Mouse (Mus musculus) cerebellum, postnatal 10 days (tissue): ENCODE data around the gene Nisch.

Source experiments
- DNase-seq, 2 experiments: peaks; one replicate each; pipeline ENCODE4 v3.0.0; 2021; ENCODE audit warnings: mixed read lengths in 2 of 2

Nisch gene

DNA sequence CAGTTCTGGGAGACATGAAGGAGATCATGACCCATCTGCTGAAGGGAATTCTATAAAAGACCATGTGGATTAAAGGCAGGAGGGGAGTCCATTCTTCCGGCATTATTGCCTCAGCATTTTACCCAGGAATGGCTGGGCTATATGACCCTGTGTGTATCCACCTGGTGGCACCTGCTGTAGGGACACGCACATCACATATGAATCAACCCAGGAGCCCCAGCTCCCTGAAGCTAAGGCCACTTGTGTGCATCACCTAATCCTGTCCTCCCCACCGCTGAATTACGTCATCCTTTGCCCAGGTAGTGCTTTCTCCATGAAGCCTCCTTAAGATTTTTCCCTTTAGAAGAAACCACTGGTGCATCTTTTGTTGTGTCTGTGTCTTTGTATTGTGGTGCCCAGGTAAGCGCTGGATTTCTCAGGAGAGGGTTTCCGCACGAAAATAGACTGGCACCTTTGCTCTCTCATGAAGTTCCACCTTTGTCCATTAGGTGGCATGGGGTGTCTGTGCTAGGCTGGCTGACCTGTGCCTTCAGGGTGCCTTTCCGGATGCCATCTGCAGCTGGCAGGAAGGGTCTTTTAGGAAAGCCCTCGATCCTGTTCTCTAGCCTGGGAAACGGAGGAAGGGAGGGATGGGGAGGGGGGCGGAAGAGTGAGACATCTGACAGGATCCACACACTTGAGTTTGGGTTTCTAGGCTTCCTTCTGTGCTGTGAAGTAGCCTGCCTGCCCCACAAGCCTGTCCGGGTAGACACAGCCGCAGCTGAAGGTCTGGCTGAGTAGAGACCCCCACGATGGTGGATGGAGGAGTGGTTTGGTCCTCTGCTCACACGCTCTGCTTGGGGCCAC is 1.4 kb downstream of the Nisch start:
- DNase-seq: peak; percentile 91 to 94

DNA sequence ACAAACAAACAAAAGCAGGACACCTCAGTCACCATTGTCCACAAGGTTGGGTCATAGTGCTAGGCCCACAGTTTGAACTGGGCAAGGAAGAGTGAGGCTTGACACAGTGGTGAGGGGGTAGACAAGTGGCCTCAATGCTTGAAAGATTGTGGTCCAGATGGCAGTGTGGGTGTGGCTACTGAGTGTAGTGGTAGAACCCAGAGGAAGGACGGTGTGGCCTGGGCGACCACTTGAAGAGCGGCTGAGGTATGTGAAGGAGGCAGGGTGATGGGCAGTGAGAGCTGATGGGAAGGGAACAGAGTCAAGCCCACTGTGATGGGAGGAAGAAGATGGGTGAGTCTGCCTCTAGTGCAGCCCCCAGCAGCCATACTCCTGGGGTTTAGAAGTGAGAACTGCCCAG is 2.1 kb downstream of the Nisch start:
- DNase-seq: no peak

DNA sequence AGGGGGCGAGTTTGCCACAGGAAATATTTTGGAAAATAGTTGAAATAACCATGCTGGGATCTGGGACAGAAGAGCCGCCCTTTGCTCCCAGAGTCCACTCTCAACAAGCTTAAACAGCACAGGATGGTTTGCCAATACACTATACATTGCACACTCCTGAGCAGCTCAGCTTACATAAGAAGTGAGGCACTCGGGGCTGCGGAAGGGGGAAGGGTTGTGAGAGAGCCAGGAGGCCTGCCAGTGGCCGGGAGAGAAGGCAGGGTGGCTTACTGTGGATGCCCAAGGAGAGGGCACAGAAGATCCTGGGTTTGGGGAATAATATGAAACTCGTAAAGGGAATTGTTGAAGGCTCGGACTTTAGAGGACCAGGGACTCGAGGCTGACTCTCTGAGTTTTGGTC is 2.9 kb downstream of the Nisch start:
- DNase-seq: no peak

DNA sequence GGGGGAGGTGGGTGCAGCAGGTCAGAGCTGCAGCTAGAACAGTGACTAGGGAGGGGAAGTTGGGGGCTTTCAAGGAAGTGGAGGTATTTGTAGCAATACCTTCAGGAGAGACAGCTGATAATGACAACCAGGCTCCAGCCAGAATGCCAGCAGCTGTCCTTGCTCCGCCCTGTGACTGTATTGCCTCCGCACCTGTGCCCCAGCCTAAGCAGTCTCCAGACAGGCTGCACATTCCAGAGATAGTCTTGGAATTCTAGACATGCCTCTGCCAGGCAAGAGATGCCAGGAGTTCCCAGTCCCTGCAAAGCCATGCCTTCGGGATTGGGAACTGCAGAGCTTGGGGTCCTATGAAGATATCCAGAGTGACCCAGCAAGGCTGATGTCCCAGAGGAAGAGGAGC is 4.2 kb downstream of the Nisch start:
- no peak for DNase-seq

DNA sequence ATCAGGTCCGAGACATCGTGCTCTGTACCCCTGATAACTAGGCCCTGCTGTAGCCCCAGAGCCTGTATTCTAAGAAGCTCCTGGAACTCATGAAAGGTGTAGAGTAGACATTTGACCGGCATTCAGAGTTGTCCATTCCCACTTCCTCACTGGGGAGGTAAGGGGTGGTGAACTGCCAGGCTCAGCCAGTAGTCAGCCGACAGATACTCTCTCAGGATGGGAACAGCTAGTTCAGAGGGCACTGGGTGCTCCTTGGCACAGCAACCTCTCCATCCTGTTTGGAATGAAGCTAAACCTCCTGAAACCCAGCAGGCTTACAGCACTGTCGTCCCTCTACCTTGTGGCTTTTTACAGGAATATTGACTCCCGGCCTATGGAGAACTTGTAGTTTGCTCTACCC is 4.9 kb downstream of the Nisch start:
- DNase-seq: no peak

DNA sequence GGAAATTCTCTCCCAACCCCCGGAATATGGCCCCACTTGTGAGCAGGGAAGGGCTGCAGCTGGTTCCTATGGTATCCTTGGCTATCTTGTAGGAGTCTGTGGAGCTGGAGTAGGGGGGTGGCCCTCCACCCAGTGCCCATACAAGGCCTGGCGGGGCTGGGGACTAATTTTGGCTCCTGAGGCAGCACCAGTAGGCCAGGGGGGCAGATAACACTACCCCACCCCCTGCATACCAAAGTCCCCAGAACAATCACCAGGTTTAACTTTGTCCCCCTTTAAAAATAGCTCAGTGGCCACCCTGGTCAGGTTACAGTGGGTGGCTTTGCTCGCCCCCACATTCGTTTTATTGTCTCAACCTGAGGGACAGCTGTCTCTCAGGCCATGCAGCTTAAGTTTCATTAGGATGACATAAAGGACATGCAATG is 7.6 kb downstream of the Nisch start:
- DNase-seq: no peak

DNA sequence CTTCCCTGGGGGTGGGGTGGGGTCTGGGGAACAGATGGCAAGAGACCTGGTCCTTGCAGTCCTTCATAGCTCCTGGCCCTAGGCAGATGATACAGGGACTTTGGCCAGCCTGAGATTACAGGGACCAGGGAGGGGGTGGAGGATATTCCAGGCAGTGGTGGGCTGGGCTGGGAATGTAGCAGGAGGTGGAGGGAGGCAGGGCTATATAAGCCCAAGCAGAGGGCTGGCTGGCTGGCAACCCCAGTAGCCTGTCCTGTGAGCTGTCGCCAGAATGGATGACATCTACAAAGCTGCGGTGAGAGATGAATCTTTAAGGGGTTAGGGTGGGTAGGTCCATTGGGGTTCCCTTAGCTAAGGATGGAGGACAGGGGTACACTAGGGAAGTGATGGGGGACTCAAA is 8.7 kb downstream of the Nisch start, which contains the start of gene Tnnc1:
Tnnc1 (plus strand) TSS at position 229 of the 400 bp plus-strand sequence.
- peak in 1 of 2 experiments; percentile 32 for DNase-seq

DNA sequence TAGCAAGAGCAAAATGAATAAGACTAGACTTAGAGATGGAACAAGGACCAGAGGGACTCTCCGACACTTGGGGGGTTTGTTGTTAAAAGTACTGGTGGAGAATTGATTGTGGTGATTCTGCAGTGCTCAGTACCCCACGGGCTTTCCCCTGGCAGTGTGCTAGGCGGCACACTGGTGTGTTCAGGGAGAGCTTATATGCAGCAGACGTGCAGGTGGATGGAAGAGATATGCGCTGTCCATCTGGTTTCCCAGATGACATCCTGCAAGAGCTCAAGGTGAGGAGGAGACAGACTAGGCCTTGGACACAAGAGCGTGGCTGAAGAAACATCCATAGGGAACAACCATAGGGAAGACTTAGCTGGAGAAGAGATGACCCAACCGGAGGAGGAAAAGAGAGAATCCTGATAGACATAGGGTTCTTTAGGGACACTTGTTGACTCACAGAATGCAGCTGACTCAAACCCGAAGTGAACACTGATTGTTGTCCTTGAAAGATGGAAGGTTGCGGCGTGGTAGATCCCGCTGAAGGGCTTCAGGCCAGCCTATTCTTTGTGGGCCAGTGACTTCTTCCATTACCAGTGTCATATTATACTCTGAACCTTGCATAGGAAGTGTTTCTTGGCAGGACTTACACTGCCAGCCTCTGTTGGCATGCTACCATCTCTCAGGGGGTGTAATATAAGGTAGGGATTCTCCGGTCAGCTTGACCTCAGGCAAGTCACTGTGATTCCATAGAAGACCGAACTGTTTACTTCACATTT is 9.5 kb downstream of the Nisch start:
- DNase-seq: peak; percentile 41 to 52

DNA sequence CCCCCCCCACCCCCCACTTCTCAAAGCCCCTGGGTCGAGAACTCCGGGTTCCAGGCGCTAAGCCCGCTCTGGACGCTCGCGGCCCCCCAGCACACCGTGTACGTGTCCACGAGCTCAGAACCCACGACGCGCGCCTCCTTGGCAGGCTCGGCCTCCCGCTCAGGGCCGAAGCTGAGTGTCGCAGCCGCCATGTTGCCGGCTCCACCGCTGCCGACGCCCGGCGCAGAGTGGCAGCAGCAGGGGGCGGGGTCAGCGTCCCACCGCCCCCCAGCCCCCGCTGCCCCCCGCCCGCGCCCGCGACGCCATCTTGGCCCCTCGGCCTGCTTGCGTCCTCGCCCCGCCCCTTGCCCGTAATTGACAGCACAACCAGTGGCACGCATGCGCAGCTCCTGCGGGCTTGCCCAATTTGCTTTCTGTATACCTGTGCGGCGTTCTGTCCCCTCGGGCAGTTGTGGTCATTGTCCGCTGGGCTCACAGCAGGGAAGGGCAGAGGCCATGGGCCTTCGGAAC is 10.2 kb downstream of the Nisch start:
- peak; percentile 99 for DNase-seq

DNA sequence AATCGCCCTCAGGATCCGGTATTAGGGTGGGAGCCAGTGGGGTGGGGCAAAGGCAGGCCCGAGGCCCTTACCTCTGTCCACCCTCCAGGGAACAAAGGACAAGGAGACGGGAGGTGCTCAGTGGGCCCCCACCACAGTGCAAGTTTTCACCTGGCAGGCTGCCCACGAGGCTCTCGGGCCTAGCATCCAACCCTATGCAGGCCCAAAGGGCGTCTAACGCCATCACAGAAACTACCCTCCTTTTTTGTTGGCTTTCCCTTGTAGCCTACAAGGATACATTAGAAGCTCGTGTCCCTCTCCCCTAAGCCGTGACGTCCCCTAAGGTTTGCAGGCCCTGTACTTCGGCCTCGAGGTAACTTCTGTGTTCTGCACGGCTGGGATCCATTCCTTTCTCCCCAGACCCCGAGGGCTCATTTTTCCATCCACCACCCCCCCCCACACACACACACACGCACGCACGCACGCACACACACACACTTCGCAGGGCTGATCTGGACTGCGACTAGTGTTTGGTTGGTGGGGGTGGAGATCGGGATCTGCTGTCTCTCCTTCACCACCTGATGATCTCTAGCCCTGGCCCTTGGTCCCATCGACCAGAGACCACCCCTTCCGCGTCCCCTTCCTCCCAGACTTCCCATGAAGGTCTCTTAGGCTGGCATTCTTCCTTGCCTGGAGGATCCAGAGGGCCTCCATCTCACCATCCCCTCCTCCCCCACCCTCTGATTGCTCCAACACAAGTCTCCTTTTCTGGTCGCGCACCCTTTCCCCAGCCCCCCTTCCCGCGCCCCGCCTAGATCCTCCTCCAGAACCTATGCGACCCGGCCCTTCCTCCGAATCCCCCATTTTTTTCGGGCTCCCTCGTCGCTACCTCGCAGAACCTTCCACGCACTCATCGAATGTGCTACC is 10.9 kb downstream of the Nisch start:
- peak; percentile 67 to 76 for DNase-seq

DNA sequence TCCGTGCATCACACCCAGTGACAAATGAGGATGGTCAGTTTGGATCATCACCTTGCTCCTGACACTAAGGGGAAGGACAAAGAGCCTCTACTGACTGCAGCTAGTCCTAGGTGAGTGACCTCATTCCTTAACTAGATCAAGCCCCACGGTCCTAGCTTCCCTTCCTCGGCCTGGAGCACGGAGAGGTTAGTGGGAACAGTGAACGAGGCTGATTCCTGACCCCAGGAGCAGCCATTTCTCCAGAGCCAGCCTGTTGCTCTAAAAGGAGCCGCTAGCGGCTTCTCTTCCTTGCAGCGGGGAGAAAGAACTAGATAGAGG is 11.5 kb downstream of the Nisch start:
- no peak for DNase-seq

DNA sequence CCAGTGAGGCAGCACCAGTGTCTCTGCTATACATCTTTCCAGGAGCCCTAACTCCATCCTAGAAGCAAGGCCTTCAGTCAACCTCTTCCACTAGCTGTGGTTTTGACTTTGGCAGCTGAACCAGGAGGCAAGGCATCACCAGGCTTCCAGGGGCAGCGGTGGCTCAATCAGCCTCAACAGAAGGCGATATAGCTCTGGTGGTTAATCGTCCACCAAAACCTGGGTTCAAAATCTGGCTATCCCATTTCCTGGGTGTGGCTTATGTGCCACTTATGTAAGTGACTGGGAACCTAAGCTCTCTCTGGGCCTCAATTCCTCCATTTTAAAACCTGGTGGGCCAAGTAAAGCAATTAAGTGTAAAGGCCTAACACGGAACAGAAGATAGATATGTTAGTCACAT is 11.9 kb downstream of the Nisch start:
- no peak for DNase-seq

DNA sequence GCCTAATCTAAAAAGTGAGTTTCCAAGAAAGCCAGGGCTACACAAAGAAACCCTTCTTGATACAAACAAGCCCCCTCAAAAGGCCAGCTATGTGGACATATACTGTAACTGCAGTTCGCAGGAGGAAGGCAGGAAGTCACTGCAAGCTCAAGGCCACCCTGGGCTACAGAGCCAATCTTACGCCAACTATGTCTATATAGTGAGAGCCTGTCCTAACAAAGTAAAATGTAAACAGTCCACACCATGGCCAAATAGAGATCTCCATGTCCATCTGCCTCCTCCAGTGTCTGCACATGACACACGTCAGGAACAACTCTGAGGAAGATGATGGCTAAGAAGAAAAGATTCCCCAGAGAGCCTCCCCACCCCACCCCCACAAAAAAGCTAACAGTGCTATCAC is 16.7 kb downstream of the Nisch start:
- no peak for DNase-seq

DNA sequence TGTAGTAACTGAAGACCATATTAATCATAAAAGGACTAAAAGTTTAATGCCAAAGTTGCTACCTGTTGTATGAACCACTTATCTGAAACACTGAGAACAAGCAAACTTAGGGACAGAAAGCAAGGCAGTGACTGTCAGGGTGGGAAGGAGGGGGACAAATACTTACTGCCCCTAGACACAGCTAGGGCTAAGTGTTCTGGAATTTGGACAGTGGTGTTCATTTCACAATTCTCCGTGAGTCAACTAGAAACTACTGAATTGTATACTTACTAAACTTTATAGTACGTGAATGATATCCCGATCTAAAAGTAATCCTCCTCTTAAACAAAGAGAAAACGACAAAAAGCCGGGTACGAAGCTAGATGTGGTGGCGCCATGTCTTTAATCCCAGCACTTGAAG is 17.1 kb downstream of the Nisch start:
- no peak for DNase-seq

DNA sequence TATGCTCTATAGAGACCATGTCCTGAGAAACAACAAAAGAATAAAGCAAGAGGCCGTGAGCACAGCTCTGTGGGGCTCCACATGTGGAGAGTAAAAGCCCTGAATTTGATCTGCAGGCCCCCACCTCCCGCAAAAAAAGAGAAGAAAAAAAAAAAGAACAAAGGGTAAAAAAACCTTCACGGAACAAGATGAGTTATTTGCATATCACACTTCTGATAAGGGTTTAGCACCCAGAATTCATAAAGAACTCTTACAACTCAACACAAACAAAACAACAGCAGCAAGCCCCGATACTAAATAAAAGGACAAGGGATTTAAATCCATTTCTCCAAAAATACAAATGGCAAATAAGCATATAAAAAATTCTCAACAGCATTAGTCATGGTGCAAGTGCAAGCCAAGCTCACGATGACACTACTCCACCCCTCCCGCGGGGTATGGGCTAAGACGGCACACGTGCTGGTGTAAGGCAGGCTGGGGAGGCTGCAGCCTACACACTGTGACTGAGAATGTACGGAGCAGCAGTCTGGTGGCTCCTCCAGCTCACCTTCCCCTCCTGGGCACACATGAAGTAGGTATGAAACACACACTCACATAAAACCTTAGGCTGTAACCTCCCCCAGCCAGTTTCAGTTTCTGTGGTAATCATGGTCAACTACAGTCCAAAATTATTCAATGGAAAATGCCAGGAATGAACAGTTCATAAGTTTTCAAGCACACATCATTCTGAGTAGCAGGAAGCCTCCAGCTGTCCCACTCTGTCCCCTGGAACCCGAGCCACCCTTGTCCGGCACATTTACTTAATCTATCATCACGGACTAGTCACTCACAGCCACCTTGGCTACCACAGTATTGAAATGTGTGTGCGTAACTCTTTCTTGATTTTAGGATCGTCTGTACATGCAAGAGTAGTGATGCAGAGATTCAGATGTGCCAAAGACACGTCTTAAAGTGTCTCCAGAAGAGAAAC is 18.9 kb downstream of the Nisch start:
- DNase-seq: peak; percentile 41 to 46

DNA sequence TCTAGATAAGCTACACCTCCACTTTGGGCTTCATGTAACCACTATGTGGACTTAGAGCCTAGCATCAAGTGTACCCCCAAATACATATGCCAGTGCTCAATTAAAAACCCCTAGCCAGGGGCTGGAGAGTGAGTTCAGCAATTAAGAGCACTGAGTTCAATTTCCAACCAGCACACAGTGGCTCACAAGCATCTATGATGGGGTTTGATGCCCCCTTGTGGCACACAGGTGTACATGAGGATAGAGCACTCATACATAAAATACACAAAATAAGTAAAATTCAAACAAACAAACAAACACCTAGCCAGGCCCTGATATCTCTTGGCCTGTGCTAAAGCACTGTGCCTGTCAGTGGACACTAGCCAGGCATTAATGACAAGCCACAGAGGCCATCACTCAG is 20.8 kb downstream of the Nisch start:
- peak; percentile 72 to 74 for DNase-seq

DNA sequence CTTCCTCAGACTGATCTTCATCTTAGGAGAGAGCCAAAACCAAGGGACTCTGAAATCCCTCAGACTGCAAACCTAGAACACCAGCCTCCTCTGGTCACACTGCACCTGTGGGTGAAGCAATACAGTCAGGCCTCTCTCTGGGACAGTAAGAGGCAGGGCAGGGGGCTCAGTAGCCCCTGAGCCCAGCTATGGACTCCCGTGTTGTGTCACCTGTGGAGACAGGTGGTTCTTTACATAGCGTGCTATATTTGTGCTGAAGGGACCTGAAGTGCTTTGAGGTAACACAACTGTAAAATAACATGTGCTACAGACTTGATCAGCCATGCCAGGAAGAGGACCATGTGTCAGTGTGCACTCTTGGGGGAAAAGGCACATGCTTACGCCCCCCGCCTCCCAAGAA is 21.2 kb downstream of the Nisch start:
- no peak for DNase-seq

DNA sequence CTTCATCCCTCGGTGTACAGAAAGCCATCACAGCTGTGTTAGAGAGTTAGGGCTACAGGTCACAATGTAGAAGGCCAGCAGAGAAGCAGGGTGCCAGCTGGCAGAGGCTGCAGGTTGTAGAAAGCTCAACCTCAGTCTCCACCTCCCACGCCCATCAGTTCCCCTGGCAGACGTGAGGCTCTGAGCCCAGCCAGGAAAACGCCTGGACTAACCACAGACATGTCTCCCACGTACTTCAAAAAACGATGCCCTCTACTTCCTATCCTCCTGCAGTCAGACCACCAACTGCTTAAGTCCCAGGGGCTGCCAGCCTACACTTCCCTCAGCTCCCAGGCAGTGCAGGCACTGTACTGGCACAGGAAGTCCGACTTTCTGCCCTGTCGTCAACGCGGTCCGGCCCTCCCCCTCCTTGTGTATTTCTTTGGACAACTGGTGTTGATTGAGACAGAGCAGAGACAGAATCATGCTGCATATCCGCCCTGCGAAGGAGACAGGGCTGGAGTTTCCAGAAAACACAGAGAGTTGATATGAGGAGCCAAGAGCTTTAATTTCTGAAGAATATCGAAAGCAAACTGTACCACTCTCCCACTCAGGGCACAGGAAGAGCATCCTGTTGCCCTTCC is 21.7 kb downstream of the Nisch start:
- peak; percentile 64 to 80 for DNase-seq

DNA sequence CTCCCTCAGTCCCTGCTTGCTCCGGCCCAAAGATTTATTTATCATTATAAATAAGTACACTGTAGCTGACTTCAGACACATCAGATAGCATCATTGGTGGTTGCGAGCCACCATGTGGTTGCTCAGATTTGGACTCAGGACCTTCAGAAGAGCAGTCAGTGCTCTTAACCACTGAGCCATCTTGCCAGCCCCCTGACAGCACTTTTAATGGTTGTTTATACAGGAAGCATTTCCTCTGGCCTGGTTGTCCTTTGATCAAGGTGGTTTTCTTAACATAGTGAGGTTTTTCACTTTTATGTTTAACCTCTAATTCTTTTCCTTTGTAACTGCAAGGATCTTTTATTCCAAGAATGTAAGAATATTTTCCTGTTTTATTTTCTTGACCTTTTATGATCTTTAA is 22.3 kb downstream of the Nisch start:
- DNase-seq: no peak

DNA sequence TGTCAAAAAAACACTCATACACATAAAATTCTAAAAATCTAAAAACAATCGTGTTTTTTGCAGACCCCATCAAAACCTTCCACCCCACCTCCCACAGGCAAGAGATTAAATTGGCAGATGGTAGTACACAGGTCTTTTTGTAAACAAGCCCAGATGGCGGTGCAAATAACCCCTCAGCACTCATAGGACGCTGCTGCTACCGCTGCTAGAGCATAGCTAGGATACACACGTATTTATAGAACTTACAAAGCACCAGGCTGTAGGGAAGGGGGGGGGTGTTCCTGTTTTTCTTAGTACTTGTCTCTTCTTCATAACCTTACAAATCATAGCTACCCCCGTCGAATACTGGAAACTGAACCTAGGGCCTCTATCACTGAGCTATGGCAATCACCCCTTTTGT is 23.0 kb downstream of the Nisch start:
- DNase-seq: peak; percentile 52 to 60

DNA sequence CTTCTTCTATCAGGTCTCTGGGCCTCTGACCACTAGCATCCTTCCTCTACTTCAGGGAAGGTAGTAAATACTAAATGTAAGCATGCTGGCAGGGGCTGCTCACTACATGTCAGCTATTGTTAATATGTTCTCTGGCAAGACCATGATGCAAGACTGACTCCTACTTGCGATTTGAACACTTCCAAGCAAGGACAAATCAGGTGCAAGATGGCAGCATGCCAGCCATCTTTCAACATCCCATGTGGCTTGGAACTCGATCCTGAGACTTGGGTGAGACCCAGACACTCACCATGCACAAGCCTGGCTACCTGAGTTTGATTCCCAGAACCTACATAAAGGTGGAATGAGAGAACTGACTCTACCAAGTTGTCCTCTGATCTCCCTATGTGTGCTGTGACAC is 24.8 kb downstream of the Nisch start:
- DNase-seq: peak; percentile 72 to 73
